Mouse (Mus musculus) monocyte, adult 2 months (primary cell): ENCODE measurements around the gene Gpr119.
A peak's percentile ranks its signal among the peaks of the same experiment; 100 is the strongest.

Experiments
- DNase-seq, 2 experiments: peaks; one replicate each; pipeline ENCODE4 v3.0.0; 2022; ENCODE audit warnings: low spot score in 2 of 2, low read depth in 1 of 2

Gene Gpr119

GRCm38 (mm10) chrX:48674171-48674570 lies at the start of gene Gpr119:
Gene Gpr119 (minus strand): TSS chrX:48674478.
- no peak for DNase-seq

- DNase-seq, result no peak
Measured at GRCm38 (mm10) chrX:48712846-48713245, 38.6 kb upstream of the Gpr119 start.

DNA sequence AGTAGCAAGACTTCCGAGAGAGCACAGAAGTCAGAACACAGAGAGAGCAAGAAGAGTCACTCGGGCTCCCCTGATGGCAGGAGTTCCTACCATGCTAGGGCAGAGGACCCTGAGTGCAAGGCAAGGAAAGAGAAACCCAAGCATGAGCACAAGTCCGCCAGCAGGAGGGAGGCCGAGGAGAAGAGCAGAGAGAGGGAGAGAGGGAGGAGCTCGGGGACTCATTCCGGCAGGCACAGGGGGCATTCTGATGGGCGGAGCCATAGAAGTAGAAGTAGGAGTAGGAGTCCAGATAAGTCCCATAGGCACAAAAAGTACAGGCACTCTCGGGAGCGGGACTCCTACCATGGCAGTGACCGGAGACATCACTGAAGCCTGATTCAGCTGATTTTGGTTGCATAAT lies 35.4 kb upstream of the Gpr119 start:
- DNase-seq, result no peak

DNA sequence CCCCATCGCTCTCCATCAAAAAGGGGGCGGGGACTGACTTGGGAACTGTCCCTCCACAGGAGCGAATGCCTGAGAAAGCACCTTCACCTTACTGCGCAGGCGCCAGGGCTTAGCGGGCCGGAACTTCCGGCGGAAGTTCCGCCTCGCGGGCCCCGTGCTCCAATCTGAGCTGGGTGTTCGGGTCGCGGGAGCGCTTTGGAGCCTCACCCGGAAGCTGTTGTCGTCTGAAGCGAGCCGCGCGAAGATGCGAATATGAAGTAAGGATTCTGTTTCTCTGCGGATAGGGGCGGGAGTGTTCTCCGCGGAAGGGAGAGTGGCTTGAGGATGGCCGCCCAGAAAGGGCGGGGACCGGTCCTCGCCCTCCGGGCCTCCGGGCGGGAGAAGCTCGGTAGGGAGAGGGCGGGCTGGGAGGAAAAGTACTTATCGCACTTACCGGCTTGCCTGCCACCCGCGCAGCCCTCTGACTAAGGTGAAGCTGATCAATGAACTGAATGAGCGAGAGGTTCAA lies 20.6 kb upstream of the Gpr119 start, which contains the start of gene Rbmx2:
Gene Rbmx2, plus strand, starts transcription at position 141 of the 508 bp plus-strand sequence.
- peak; percentile 60 to 79 for DNase-seq

DNA sequence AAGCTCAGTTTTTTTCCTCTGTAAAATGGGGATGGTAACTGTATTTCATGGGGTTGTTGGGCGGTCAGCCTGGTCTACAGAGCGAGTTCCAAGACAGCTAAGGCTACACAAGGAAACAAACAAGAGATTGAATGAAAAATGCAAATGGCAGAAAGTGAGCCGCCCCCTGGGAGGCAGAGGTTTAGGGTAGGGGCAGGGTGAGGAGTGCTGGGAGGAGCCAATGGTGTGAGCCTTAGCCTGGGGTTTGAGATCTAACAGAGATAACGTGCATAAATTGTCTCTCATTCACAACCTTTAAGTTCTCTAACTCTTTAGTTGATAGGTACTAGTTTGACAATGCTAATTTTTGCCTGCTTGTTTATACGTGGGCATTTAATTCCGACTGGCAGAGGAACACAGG lies 20.2 kb upstream of the Gpr119 start:
- no peak for DNase-seq

- no peak for DNase-seq
Measured at GRCm38 (mm10) chrX:48683857-48684256, 9.6 kb upstream of the Gpr119 start.

GRCm38 (mm10) chrX:48683451-48683850 lies 9.2 kb upstream of the Gpr119 start:
- peak in 1 of 2 experiments; percentile 4 for DNase-seq

GRCm38 (mm10) chrX:48671714-48672113 lies 2.6 kb downstream of the Gpr119 start:
- DNase-seq, result no peak

- no peak for DNase-seq
Measured at GRCm38 (mm10) chrX:48669588-48669987, 4.7 kb downstream of the Gpr119 start.

DNA sequence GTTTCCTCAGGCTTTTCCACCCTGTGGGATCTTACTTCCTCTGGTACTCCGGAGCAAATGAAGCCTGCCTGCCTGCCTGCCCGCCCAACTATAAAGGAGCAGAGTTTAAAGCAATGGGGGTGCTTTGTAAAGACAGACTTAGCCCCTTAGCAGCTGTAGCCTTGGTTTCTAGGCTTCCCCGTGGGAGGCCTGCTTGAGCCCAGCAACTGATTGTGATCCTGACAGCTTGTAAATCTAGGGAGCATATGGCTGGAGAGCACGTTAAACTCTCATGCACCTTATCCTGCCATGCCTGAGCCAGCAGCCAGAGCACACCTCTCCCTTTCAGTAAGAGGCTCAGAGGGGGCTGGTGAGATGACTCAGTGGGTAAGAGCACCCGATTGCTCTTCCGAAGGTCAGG lies 7.5 kb downstream of the Gpr119 start:
- no peak for DNase-seq

GRCm38 (mm10) chrX:48644122-48644521 lies 30.2 kb downstream of the Gpr119 start:
- DNase-seq, result peak in 1 of 2 experiments; percentile 4

DNA sequence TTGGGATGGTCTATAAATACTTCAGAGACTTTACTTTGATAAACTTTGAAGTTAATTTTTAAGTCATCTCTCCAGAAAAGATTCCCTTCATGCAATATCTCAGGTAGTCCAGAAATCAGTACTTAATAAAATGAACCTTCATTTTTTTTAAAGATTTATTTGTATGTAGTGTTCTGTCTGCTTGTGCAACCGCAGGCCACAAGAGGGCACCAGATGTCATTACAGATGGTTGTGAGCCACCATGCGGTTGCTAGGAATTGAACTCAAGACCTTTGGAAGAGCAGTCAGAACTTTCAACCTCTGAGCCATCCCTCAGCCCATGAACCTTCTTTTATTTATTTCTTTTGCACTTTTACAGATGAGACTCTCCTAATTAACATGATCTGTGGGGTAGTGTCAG lies 37.2 kb downstream of the Gpr119 start:
- no peak for DNase-seq

DNA sequence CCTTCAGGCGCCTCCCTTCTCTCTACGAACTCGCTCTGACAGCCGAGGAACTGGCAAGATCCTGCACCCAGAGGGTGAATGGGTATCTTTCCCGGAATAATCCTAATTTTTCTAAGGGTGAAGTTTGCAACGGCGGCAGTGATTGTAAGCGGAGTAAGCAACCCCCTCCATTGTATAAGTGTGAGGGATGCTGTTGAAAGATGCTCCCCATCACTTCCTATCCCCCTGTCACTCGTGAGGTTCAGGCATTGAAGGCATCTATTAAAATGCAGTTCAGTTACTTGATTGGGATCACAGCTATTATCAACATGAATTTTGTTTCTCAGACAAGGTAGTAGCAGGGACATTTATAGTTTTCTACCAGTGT lies 50.2 kb downstream of the Gpr119 start:
- DNase-seq, result no peak

DNA sequence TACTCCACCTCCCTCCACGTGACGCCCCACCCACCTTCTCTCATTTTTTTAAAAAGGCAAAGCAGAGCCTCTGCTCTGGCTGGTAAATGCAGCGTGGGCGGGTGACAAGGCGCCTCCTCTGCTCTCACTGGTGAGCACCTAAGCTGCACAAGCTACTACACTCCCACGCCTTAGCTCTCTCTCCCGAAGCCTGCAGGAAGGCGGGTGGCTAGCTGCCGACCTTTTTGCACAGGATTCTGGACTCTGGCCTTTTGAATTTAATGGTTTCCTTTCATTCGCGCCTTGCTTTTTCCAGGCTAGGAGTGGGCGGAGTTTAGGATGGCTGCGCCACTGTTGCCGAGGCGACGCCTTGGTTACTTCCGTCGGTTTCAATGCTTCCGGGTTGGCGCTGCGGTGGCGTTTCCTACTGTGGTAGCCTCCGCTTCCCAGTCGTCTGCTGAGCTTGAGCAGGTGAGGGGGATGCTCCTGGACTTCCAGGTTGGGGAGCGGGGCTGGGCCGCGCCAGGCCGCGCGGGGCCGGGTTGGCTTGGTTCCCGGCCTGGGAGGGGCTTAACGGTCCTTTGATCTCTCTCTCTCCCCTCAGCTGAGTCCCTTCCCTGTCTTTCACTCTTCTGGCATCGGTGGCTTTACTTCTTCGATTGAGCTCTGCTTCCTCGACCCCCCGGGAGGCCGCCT lies 50.8 kb downstream of the Gpr119 start, which contains the start of gene Slc25a14:
Gene Slc25a14, plus strand, starts transcription at position 35 of the 675 bp plus-strand sequence.
- DNase-seq, result peak; percentile 14 to 57

- DNase-seq, result no peak
Measured at GRCm38 (mm10) chrX:48623049-48623378, 51.3 kb downstream of the Gpr119 start.
